Mouse (Mus musculus) Patski (cell line): ENCODE measurements around the gene Gmpr. TPM values are rescaled to one million over a fixed set of nuclear protein-coding genes. Genes with fewer than 3 reads are reported as not detected.
A peak's percentile ranks its signal among the peaks of the same experiment; 100 is the strongest.
"Not testable (repeated sequence)": the region's sequence is repeated elsewhere in the genome, so short reads cannot be mapped to it uniquely, and the experiment has no call there.

Experiments used
- ATAC-seq: fragments of 100-300 bp; one replicate; pipeline ENCODE4 v1.8.0; 2021
- CTCF ChIA-PET: fragments of 350-600 bp; sonication (Branson Sonifier 250); formaldehyde crosslinking; loops from one replicate; lab custom pipeline; 2022; ENCODE audit warnings: inconsistent platforms; lab: Charles Lee
- POLR2A ChIA-PET: fragments of 350-600 bp; sonication (Branson Sonifier 250); formaldehyde crosslinking; loops from one replicate; lab custom pipeline; 2022; ENCODE audit warnings: antibody characterized with exemption, inconsistent platforms; lab: Charles Lee
- DNase-seq: peaks from one replicate; pipeline ENCODE4 v3.0.0-alpha.2; 2011; ENCODE audit warnings: low read depth, low spot score
- H3K27me3 ChIP-seq: fragments of 371-371 bp; one replicate; pipeline ENCODE4 v1.5.1; 2021
- CTCF ChIP-seq: fragments of 100-300 bp; IDR thresholded peaks from one replicate; pipeline ENCODE4 v1.5.1; 2021
- in situ Hi-C: fragments of 300-500 bp; cut with MboI; formaldehyde crosslinking; loops from 3 replicates; pipeline ENCODE4 v1.11.1; 2018; ENCODE audit warnings: low pct_unique_long_range_greater_than_20kb, mixed read lengths
- polyA plus RNA-seq: library from polyadenylated mRNA; unstranded; gene quantifications from one replicate; pipeline ENCODE4 v1.2.3, GENCODE M21; 2021

Gmpr gene
- polyA plus RNA-seq, 1 experiment from 2014 or later: 91.3 TPM

DNA sequence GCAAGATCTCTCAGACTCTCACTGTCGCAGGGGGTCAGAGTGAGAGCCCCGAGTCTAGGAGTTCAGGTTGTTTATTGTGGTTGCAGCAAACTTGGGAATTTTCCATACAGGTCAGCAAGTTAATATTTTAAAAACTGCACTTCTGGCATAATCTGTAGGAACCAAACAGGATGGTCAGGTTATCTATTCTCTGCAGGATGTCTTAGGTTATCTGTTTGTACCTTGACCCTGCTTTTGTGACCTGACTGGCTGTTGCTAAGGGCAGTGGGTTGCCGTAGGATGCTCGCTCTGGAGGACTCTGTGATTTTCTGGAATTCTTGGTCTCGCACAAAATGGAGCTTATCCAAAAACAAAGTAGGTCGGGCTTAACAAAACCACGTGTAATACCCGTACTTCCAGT lies 31.9 kb upstream of the Gmpr start:
- in situ Hi-C loops: loop anchor here (5.0 kb wide), 2 partner anchors 313 to 443 kb away; no protein-coding TSS in a partner anchor
- no peak for DNase-seq
- ChIA-PET POLR2A (interaction anchor here (0.7 kb wide), 2 partner anchors 455 to 1541 kb away, joined by 3 to 6 read pairs; no protein-coding TSS in a partner anchor), CTCF (no interaction called here)
- TF ChIP-seq CTCF: no peak
- no peak for ATAC-seq
- H3K27me3 ChIP-seq: no peaks in the 10 kb centered on the region

DNA sequence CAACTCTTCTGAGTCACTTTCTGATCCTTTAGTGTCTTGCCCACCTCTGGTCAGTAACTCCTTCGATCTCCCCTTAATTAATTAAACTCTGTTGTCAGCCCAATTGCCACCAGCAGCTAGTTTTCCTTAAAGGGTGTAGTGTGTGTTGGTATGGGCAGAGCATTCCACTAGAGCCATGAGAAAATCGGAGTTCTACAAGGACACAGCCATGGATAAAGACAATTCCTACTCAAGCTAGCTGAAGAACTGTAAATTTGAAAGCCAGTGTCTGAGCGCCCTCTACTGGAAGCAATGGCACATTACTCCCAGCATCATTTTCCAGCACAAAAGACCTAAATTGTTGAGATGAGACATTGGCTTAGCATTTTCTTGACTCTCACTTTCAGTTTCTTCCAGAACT lies 30.1 kb upstream of the Gmpr start:
- DNase-seq (no peak), ATAC-seq (no peak)
- peak; percentile 91 for TF ChIP-seq CTCF
- CTCF ChIA-PET: interaction anchor here (0.7 to 2.2 kb wide), 8 partner anchors 17 to 743 kb away, joined by 3 to 11 read pairs (median 4); no protein-coding TSS in a partner anchor
- no peaks in the 10 kb centered on the region for H3K27me3 ChIP-seq
- in situ Hi-C loops: loop anchor here (5.0 kb wide), 2 partner anchors 315 to 445 kb away; no protein-coding TSS in a partner anchor
- POLR2A ChIA-PET: no interaction called here

DNA sequence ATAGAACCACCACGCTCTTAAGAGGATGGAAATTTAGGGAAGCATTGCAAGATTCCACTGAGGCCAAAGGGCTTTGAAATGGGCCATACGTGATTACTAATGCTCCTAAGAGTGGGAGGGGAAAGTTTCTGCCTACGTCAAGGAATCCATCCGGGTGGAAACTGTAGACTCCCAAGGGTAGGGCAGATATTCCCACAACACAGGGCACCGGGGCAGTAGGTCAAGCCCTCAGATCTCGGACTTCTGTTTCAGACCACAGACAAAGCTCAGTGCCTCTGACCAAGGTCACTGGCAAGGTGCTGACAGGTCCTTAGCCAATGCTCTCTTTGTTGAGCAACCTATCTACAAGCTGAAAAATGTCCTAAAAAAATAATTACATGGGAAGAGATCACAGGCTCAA lies 27.3 kb upstream of the Gmpr start:
- in situ Hi-C loops: loop anchor here (5.0 kb wide), 2 partner anchors 318 to 448 kb away; no protein-coding TSS in a partner anchor
- CTCF ChIA-PET: no interaction called here
- no peak for TF ChIP-seq CTCF

DNA sequence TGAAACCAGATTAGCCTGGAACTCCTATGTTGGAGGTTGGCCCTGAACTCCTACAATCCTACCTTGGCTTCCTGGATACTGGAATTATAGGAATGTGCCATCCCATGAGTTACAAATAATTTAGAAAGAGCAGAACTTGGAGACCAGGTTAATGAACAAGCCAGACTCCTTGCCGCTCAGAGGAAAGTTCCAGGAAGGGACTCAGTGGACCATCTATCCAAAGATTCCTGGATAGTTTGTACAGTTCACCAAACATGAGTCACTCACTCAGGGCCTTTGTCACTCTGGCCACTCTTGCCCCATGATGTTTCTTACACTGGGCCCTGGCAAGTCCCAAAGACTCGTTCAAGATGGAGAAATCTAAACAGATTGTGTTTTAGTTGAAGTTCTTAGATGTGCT lies 24.0 kb upstream of the Gmpr start:
- ATAC-seq (peak; percentile 87), DNase-seq (no peak)
- in situ Hi-C loops: no loop called here
- CTCF ChIA-PET: interaction anchor here (1.0 to 1.5 kb wide), 2 partner anchors 46 to 55 kb away, joined by 3 read pairs; no protein-coding TSS in a partner anchor
- H3K27me3 ChIP-seq: no peaks in the 10 kb centered on the region
- POLR2A ChIA-PET: no interaction called here
- TF ChIP-seq CTCF: no peak

More for the DNA sequence above, 27.3 kb upstream of the Gmpr start:
- POLR2A ChIA-PET: no interaction called here
- no peaks in the 10 kb centered on the region for H3K27me3 ChIP-seq
- ATAC-seq (no peak), DNase-seq (no peak)

DNA sequence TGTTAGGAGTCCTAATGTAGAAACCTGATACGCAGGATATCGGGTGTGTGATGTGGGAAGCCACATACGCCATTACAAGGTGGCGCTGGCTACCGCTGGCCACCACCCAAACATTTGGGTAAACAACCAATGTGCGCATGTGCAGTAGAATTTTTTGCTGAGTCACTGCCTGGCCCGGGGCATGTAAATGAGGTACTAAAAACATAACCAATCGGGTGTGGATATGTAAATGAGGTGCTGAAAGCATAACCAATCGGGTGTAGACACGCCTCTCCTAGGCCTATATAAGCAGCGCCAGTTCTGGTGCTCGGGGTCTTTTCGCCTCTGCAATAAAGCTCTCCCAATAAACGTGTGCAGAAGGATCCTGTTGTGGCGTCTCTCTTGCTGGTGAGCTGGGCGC lies 23.3 kb upstream of the Gmpr start:
- ATAC-seq, DNase-seq, POLR2A ChIA-PET, H3K27me3 ChIP-seq, in situ Hi-C loops: not testable (repeated sequence)
- CTCF ChIA-PET: interaction anchor here (1.5 kb wide), 1 partner anchor 54 kb away, joined by 3 read pairs; no protein-coding TSS in a partner anchor

DNA sequence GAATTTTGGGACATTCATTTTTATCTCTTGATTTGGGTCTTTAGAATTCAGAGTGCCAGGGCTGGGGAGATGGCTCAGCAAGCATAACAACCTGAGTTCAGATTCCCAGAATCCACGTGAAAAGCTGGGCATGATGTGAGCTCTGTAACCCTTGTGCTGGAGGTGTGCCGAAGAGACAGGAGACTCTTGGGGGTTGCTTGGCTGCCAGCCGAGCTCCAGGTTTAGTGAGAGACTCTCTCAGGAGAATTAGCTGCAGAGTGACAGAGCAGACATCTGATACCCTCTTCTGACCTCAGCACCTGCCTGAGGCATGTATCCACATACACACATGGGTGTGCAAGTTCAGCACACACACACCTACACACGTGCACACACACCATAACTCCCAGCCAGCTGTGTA lies 21.6 kb upstream of the Gmpr start:
- CTCF ChIA-PET: interaction anchor here (1.3 kb wide), 1 partner anchor 53 kb away, joined by 3 read pairs; no protein-coding TSS in a partner anchor
- no peak for ATAC-seq
- no peaks in the 10 kb centered on the region for H3K27me3 ChIP-seq
- TF ChIP-seq CTCF: no peak
- POLR2A ChIA-PET: no interaction called here
- DNase-seq: no peak
- in situ Hi-C loops: no loop called here

DNA sequence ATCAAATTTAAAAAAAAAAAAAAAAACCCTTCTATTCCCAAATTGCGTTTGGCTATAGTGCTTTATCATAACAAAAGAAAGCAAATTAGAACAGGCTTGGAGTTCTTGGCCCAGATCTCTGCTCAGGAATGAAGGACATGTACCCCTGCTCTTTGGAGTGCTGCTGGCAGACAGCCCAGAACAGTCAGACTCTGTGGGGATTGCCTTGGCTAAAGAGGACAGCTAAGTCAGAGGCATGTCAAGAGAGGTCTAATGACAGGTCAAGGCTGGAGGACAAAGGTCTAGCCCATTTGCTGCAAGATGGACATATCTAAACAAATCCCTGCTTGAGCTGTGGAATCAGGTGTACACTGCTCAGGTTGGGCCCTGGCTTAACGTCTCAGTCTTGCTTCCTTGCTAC lies 20.6 kb upstream of the Gmpr start:
- ATAC-seq (no peak), DNase-seq (no peak)
- no peak for TF ChIP-seq CTCF
- in situ Hi-C loops: no loop called here
- CTCF ChIA-PET: no interaction called here
- no peaks in the 10 kb centered on the region for H3K27me3 ChIP-seq
- POLR2A ChIA-PET: no interaction called here

DNA sequence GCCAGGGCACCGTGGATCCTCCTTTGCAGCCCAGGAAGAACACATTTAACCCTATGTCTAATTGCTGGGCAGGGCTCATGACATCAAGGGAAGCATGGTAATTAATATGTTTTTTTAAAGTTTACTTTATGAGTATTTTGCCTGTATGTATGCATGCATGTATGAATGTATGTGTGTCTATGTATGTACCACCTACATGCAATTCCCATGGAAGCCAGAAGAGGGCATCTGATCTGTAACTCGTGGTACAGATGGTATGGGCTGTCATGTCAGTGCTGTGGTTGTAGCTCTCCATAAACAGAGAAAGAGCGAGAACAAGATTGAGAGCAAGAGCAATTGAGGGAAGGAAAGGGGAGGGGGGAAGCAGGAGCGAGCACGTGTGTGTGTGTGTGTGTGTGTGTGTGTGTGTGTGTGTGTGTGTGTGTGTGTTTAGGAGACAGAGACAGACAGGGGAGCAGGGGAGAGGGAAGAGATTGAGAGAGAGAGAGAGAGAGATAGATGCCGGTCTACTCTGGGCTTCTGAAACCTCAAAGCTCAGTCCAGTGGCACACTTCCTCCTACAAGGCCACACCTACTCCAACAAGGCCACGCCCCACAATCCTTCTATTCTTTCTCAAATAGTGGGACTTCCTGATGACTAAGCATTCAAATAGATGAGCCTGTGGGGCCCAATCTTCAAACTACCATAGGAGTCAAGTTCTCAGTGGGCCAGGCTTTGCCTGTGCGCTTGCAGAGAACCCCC lies 15.1 kb upstream of the Gmpr start:
- no peaks in the 10 kb centered on the region for H3K27me3 ChIP-seq
- in situ Hi-C loops: no loop called here
- ATAC-seq (no peak), DNase-seq (no peak)
- peak; percentile 46 for TF ChIP-seq CTCF
- ChIA-PET CTCF (no interaction called here), POLR2A (interaction anchor here (0.6 kb wide), 1 partner anchor 1439 kb away, joined by 4 read pairs; no protein-coding TSS in a partner anchor)

DNA sequence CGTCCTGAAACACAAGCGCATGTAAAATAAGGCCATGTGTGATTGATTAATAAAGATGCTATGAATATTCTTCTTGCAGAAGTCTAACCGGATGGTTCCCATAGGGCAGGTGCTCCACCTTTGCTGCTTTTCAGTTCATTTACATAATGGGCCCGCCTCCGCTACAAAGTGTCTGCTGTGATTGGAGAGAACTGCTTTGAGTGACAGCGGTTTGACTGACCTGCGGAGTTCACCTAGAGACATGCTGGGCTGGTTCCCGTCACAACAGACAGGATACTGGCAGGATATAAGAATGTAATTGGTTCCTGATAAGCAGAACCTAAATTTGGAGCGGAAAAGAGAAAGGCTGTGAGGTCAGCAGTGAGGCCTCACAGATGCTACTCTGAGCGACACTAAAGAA lies 13.4 kb upstream of the Gmpr start:
- H3K27me3 ChIP-seq: no peaks in the 10 kb centered on the region
- no peak for DNase-seq
- ChIA-PET POLR2A (no interaction called here), CTCF (no interaction called here)
- ATAC-seq: no peak
- in situ Hi-C loops: no loop called here
- TF ChIP-seq CTCF: no peak

DNA sequence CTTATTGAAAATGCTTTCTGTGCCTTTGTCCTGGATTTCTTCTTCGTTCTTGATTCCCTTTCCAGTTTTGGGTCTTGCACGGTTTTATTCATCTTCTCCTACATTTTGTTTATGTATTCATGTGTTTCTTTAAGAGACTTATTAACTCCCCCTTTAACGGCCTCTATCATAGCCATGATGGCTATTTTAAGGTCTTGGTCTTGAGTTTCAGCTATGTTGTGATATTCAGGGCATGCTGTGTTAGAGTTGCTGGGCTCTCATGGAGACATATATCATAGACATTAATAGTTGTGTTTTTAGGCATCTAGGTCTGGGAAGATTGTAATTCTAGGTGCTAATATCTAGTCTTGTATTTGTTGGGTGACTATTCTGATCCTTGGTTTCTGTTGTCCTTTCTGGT lies 8.6 kb upstream of the Gmpr start:
- POLR2A ChIA-PET: no interaction called here
- TF ChIP-seq CTCF: no peak

DNA sequence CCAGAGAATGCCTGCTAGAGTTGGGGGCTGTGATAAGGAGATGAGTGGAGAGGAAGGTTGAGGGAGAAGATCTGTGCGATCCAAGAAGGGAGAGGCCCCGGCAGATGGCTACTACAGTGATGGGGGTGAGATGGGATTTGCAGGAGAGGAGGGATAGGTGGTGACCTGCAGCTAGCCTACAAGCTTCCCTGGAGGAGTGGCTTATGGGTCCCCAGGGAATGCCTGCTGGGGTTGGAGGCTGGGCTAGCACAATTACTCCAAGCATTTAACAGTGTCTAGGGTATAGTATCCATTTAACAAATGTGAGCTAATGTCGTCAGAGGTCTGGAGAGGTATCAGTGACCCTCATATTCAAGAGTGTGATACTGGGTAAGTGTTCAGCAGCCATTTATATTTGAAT lies 7.9 kb upstream of the Gmpr start:
- no peak for DNase-seq
- no peak for ATAC-seq
- TF ChIP-seq CTCF: no peak
- in situ Hi-C loops: no loop called here
- CTCF ChIA-PET: no interaction called here
- POLR2A ChIA-PET: no interaction called here
- no peaks in the 10 kb centered on the region for H3K27me3 ChIP-seq

More for the DNA sequence above, 8.6 kb upstream of the Gmpr start:
- ATAC-seq: no peak
- DNase-seq: no peak
- in situ Hi-C loops: no loop called here
- no peaks in the 10 kb centered on the region for H3K27me3 ChIP-seq
- CTCF ChIA-PET: interaction anchor here (1.3 kb wide), 1 partner anchor 21 kb away, joined by 3 read pairs; no protein-coding TSS in a partner anchor
